In genomic region chr7:127019306-127019960, GRCm38 (mm10) we compare ENCODE assay signal across 10 mouse cellular contexts. TPM values are rescaled to one million over a fixed set of nuclear protein-coding genes. Genes with fewer than 3 reads are reported as not detected.
DNase-seq lines count a peak whose midpoint lies in the region; ATAC-seq and TF ChIP-seq lines count a peak whose summit lies in the region.
"Had no signal": no experiment of that assay in that cellular context is flagged by ENCODE, and none has a peak within 500 bp of the region (broad histone marks: within the 10 kb centered on the region; RNA-seq: fewer than 3 reads in every experiment).

No protein-coding gene starts in this region.

- no peak overlapping the region for H3K27ac ChIP-seq in lung, embryonic 15.5 days
- H3K27ac ChIP-seq in limb, embryonic 11.5 days (replicated peaks; ENCODE audit: low read depth, low read length) = no peak overlapping the region
- peak overlapping the region; percentile 69 for H3K27ac ChIP-seq in stomach, postnatal 0 days (replicated peaks)

- WGBS in lung, embryonic 15.5 days = 73% methylated on average over 14 of the region's 14 CpGs
- 79% methylated on average over 14 of the region's 14 CpGs for WGBS in limb, embryonic 11.5 days
- WGBS in stomach, postnatal 0 days = 74% methylated on average over 13 of the region's 14 CpGs

- peaks cover 34% of the 10 kb centered on the region for H3K36me3 ChIP-seq in lung, embryonic 15.5 days
- H3K36me3 ChIP-seq in limb, embryonic 11.5 days (ENCODE audit: control insufficient read depth, insufficient read depth, low read length) = peaks cover 26% of the 10 kb centered on the region
- H3K36me3 ChIP-seq in stomach, postnatal 0 days (ENCODE audit: control insufficient read depth, insufficient read depth, low read length) = peaks cover 3% of the 10 kb centered on the region; the same call in 1 of the 2 replicates

- H3K27me3 ChIP-seq in lung, embryonic 15.5 days = no peaks in the 10 kb centered on the region
- H3K27me3 ChIP-seq in limb, embryonic 11.5 days (ENCODE audit: control insufficient read depth, insufficient read depth, low read length) = no peaks in the 10 kb centered on the region
- no peaks in the 10 kb centered on the region for H3K27me3 ChIP-seq in stomach, postnatal 0 days (ENCODE audit: control insufficient read depth, insufficient read depth, low read length)

- peak; percentile 66 for DNase-seq in cerebellum, adult 11-12 months
- no peak for DNase-seq in cerebellum, postnatal 4 days (ENCODE audit: low spot score in 2 of 2)
- DNase-seq in lung, postnatal 36 days = no peak
- DNase-seq in limb, embryonic 11.5 days (ENCODE audit: low spot score) = no peak
- no peak for DNase-seq in stomach, postnatal 0 days (ENCODE audit: low spot score)
- DNase-seq in thymus, postnatal 25 days = no peak
- DNase-seq in layer of hippocampus, adult 8-10 months (ENCODE audit: low spot score in 2 of 2) = no peak
- DNase-seq: lung, adult 18-20 months had no signal

- ATAC-seq in lung, embryonic 15.5 days (ENCODE audit: borderline replicate concordance, extremely low read depth, low FRiP score, low TSS enrichment) = no peak
- no peak for ATAC-seq in limb, embryonic 11.5 days (ENCODE audit: insufficient number of reproducible peaks, low FRiP score, low TSS enrichment, low read depth)
- no peak for ATAC-seq in stomach, postnatal 0 days (ENCODE audit: low FRiP score, low TSS enrichment)

- no peaks in the 10 kb centered on the region for H3K9me3 ChIP-seq in lung, embryonic 15.5 days
- H3K9me3 ChIP-seq in limb, embryonic 11.5 days (ENCODE audit: control insufficient read depth, low read length) = no peaks in the 10 kb centered on the region
- no peaks in the 10 kb centered on the region for H3K9me3 ChIP-seq in stomach, postnatal 0 days (ENCODE audit: control insufficient read depth, low read length)

- peak overlapping the region; percentile 88 for H3K4me2 ChIP-seq in lung, embryonic 15.5 days
- peak overlapping the region; percentile 88; the same call in 1 of the 2 replicates for H3K4me2 ChIP-seq in limb, embryonic 11.5 days (ENCODE audit: low read depth, severe bottlenecking)
- peak overlapping the region; percentile 61 for H3K4me2 ChIP-seq in stomach, postnatal 0 days (replicated peaks; ENCODE audit: low read depth)

- peaks cover 84% of the 10 kb centered on the region for H3K4me1 ChIP-seq in lung, embryonic 15.5 days
- H3K4me1 ChIP-seq in limb, embryonic 11.5 days (ENCODE audit: control insufficient read depth, insufficient read depth, low read length) = peaks cover 60% of the 10 kb centered on the region
- peaks cover 6% of the 10 kb centered on the region for H3K4me1 ChIP-seq in stomach, postnatal 0 days (replicated peaks; ENCODE audit: control insufficient read depth, insufficient read depth)

- H3K9ac ChIP-seq in lung, embryonic 15.5 days = 0 out of 2 replicates have a peak overlapping the region, but pooled peaks have one; percentile 56
- H3K9ac ChIP-seq in limb, embryonic 11.5 days (ENCODE audit: low read length) = peak overlapping the region; percentile 17; the same call in 1 of the 2 replicates
- peak overlapping the region; percentile 61 for H3K9ac ChIP-seq in stomach, postnatal 0 days (ENCODE audit: low read length)

- H3K4me3 ChIP-seq in lung, embryonic 15.5 days = no peak overlapping the region; the same call in 1 of the 2 replicates
- no peak overlapping the region for H3K4me3 ChIP-seq in limb, embryonic 11.5 days (ENCODE audit: low read depth, low read length)
- peak overlapping the region; percentile 47 for H3K4me3 ChIP-seq in stomach, postnatal 0 days (ENCODE audit: low read depth, low read length)

- no peak for TF ChIP-seq EP300 in stomach, postnatal 0 days (optimal IDR thresholded peaks at IDR 0.05)

- no peak for TF ChIP-seq CTCF in stomach, postnatal 0 days (IDR thresholded peaks at IDR 0.05; ENCODE audit: low read depth)

RNA-seq across cellular contexts. Expression of gene Gm42742, which starts 1.5 kb away (rescaled TPM):
- 23.7 and 46.1 TPM in 2 replicates for polyA plus RNA-seq in lung, embryonic 15.5 days (2015; fragmentation: Nextera tagmentation; extraction: Ambion mirVana)
- 26.2 and 66.8 TPM in 2 replicates for polyA plus RNA-seq in limb, embryonic 11.5 days (2014; fragmentation: Nextera tagmentation; extraction: Ambion mirVana)
- polyA plus RNA-seq in stomach, postnatal 0 days (2015; fragmentation: Nextera tagmentation; extraction: Ambion mirVana) = 12.0 and 27.5 TPM in 2 replicates
- total RNA-seq in layer of hippocampus, adult 8-10 months (2022) = 10 to 100 TPM; 20.5 to 63.0 (median 52.5) TPM

RNA-seq across cellular contexts. Expression of gene Prrt2, which starts 1.6 kb away (rescaled TPM):
- 3.0 and 3.9 TPM in 2 replicates for polyA plus RNA-seq in lung, embryonic 15.5 days (2015; fragmentation: Nextera tagmentation; extraction: Ambion mirVana)
- polyA plus RNA-seq in limb, embryonic 11.5 days (2014; fragmentation: Nextera tagmentation; extraction: Ambion mirVana) = 7.7 and 9.2 TPM in 2 replicates
- polyA plus RNA-seq in stomach, postnatal 0 days (2015; fragmentation: Nextera tagmentation; extraction: Ambion mirVana) = 1.7 and 2.9 TPM in 2 replicates
- 100 to 1,000 TPM; 208 to 223 (median 215) TPM for total RNA-seq in layer of hippocampus, adult 8-10 months (2022)

RNA-seq across cellular contexts. Expression of gene Pagr1a, which starts 2.3 kb away (rescaled TPM):
- polyA plus RNA-seq in lung, embryonic 15.5 days (2015; fragmentation: Nextera tagmentation; extraction: Ambion mirVana) = 63.5 and 86.1 TPM in 2 replicates
- 59.5 and 88.7 TPM in 2 replicates for polyA plus RNA-seq in limb, embryonic 11.5 days (2014; fragmentation: Nextera tagmentation; extraction: Ambion mirVana)
- 8.7 and 25.1 TPM in 2 replicates for polyA plus RNA-seq in stomach, postnatal 0 days (2015; fragmentation: Nextera tagmentation; extraction: Ambion mirVana)
- total RNA-seq in layer of hippocampus, adult 8-10 months (2022) = 10 to 100 TPM; 18.9 to 59.7 (median 27.8) TPM

RNA-seq across cellular contexts. Expression of gene Pagr1b, which starts 3.1 kb away (rescaled TPM):
- not detected in 2 replicates for polyA plus RNA-seq in lung, embryonic 15.5 days (2015; fragmentation: Nextera tagmentation; extraction: Ambion mirVana)
- polyA plus RNA-seq in limb, embryonic 11.5 days (2014; fragmentation: Nextera tagmentation; extraction: Ambion mirVana) = not detected in 2 replicates
- polyA plus RNA-seq in stomach, postnatal 0 days (2015; fragmentation: Nextera tagmentation; extraction: Ambion mirVana) = 0.42 TPM in 1 of 2 replicates, not detected in the other
- total RNA-seq in layer of hippocampus, adult 8-10 months (2022) = not detected
- total RNA-seq: hematopoietic stem cell, adult 5-6 weeks had no signal

RNA-seq across cellular contexts. Expression of gene Mvp, which starts 5.0 kb away (rescaled TPM):
- 13.0 and 13.9 TPM in 2 replicates for polyA plus RNA-seq in lung, embryonic 15.5 days (2015; fragmentation: Nextera tagmentation; extraction: Ambion mirVana)
- 2.3 and 3.0 TPM in 2 replicates for polyA plus RNA-seq in limb, embryonic 11.5 days (2014; fragmentation: Nextera tagmentation; extraction: Ambion mirVana)
- polyA plus RNA-seq in stomach, postnatal 0 days (2015; fragmentation: Nextera tagmentation; extraction: Ambion mirVana) = 49.5 and 50.0 TPM in 2 replicates
- 10 to 100 TPM; 10.5 to 17.2 (median 14.1) TPM for total RNA-seq in layer of hippocampus, adult 8-10 months (2022)
